Mouse (Mus musculus) thymus, adult 2 months (tissue): ENCODE data around the gene Bpgm. TPM values are rescaled to one million over a fixed set of nuclear protein-coding genes. Genes with fewer than 3 reads are reported as not detected.

ENCODE experiments used
- DNase-seq: peaks from one replicate; pipeline ENCODE4 v3.0.0; 2021
- H3K27ac ChIP-seq: fragments of 200-500 bp; 2 replicates; pipeline ENCODE4 v1.5.1; 2012; ENCODE audit warnings: low read length, control low read depth; ENCODE audit not compliant: control insufficient read depth, insufficient read depth
- H3K27me3 ChIP-seq: fragments of 200-500 bp; 2 replicates; pipeline ENCODE4 v1.6.1; 2012; ENCODE audit warnings: mild to moderate bottlenecking, low read length, moderate library complexity, mixed read lengths; ENCODE audit not compliant: control insufficient read depth, insufficient read depth
- H3K36me3 ChIP-seq: fragments of 200-500 bp; 2 replicates; pipeline ENCODE4 v1.6.1; 2012; ENCODE audit warnings: mild to moderate bottlenecking, low read length, moderate library complexity; ENCODE audit not compliant: control insufficient read depth, insufficient read depth
- H3K4me1 ChIP-seq: fragments of 200-500 bp; replicated peaks from 2 replicates; pipeline ENCODE4 v1.6.1; 2012; ENCODE audit warnings: low read length; ENCODE audit not compliant: control insufficient read depth, insufficient read depth
- H3K4me3 ChIP-seq: fragments of 200-500 bp; 2 replicates; pipeline ENCODE4 v1.5.1; 2012; ENCODE audit warnings: mild to moderate bottlenecking, low read length, control low read depth, moderate library complexity; ENCODE audit not compliant: control insufficient read depth, insufficient read depth
- CTCF ChIP-seq: fragments of 200-500 bp; IDR thresholded peaks from 2 replicates; pipeline ENCODE4 v1.5.1; 2012; ENCODE audit warnings: mild to moderate bottlenecking, control low read depth, low read length, moderate library complexity, borderline replicate concordance; ENCODE audit not compliant: control insufficient read depth, poor library complexity, insufficient read depth; ENCODE audit errors: extremely low read depth
- POLR2A ChIP-seq: fragments of 200-500 bp; IDR thresholded peaks from 2 replicates; pipeline ENCODE4 v1.6.1; 2012; ENCODE audit warnings: mild to moderate bottlenecking, low read length, control low read depth, moderate library complexity; ENCODE audit not compliant: control insufficient read depth, poor library complexity, insufficient read depth; ENCODE audit errors: extremely low read depth
- WGBS: fragments of 180-500 bp; shearing (Covaris S2); methylation state at CpG from one replicate; pipeline ENCODE4 v1.1.7; 2018; 5-methylcytosine and 5-hydroxymethylcytosine counted together
- polyA plus RNA-seq: library from polyadenylated mRNA; depleted of rRNA; stranded (reverse); fragments of >200 nt; gene quantifications from 2 replicates; pipeline ENCODE4 v1.2.3, GENCODE M21; 2012; rRNA removed

The Bpgm gene
- polyA plus RNA-seq, result 19.6 and 22.5 TPM in 2 replicates

DNA sequence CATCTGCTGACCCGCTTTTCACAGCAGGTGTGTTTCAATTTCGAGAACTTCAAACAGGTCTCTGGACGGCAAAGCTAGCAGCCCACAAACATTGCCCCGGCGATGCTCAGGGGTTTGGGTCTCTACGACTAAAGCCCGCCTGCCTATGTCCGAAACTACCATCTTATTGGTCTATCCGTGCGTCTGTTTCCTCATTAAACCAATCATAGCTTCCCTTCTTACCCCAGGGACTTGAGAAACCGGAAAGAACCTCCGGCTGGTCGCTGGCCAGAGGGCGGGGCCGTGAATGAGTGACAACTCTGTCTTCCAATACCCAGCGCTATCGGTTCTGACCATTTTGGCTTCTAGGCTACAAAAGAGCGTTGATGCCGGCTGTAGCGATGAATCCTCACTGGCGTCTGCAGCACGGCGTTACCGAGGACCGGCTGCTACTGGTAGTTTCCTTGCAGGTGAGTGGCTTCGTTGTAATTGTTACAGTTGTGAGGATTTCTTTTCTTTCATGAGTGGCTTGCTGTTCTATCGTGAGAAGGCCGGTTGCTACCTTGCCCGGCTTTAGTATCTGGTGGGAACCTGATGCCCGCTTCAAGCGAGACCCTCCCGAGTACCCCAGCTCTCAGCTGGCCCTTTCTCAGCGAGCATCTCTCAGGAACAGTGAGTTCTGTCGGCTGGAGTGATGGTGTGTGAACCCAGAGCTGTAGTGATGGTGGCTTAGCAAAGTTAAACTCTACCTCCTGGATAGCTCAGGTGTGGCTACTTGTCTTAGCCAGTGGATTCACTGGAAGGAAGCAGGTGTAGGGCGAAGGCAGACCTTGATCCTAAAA, at the start of gene Bpgm:
TSS of gene Bpgm (plus strand) at position 234 of the 821 bp plus-strand sequence.
- peaks cover 9% of the 10 kb centered on the region; the same call in 1 of the 2 replicates for H3K4me1 ChIP-seq
- WGBS, result under 1% methylated on average over 35 of the region's 35 CpGs
- H3K4me3 ChIP-seq, result peak within 1 kb of the TSS; percentile 59
- peak within 1 kb of the TSS; percentile 53 for H3K27ac ChIP-seq
- no peaks in the 10 kb centered on the region for H3K36me3 ChIP-seq
- peak; percentile 100 for DNase-seq
- TF ChIP-seq POLR2A (peak; percentile 77), CTCF (no peak)
- no peaks in the 10 kb centered on the region for H3K27me3 ChIP-seq

- DNase-seq, result no peak
- Histone ChIP-seq H3K36me3 (no peaks in the 10 kb centered on the region), H3K4me3 (no peak overlapping the region), H3K27me3 (no peaks in the 10 kb centered on the region), H3K27ac (no peak overlapping the region), H3K4me1 (peaks cover 4% of the 10 kb centered on the region; the same call in 1 of the 2 replicates)
- 74% methylated on average over 2 of the region's 2 CpGs for WGBS
- TF ChIP-seq POLR2A (no peak), CTCF (no peak)
Observed at GRCm38 (mm10) chr6:34439006-34439405, 37.0 kb upstream of the Bpgm start.

- Histone ChIP-seq H3K27ac (no peak overlapping the region), H3K36me3 (no peaks in the 10 kb centered on the region), H3K4me1 (peaks cover 4% of the 10 kb centered on the region; the same call in 1 of the 2 replicates), H3K4me3 (no peak overlapping the region), H3K27me3 (no peaks in the 10 kb centered on the region)
- 49% methylated on average over 9 of the region's 9 CpGs for WGBS
- no peak for DNase-seq
- TF ChIP-seq CTCF (no peak), POLR2A (no peak)
Observed at GRCm38 (mm10) chr6:34441556-34442257, 34.3 kb upstream of the Bpgm start.

DNA sequence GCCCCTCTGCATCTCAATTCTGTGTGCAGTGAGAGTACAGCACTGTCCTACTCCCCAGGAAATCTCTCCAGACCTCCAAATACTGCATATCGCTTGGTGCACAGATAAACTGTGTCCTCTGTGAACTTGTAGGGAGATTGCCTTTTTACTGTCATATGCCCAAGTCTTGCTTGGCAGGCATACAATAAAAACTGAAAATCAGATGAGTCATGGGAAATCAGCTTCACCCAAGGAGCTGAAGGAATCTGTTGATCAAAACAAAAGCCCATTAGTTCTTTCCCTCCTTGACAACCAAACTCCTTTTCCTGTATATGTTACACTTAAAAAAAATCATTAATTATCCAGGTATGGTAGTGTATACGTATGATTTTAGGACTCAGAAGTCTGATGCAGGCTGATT, 32.2 kb upstream of the Bpgm start:
- Histone ChIP-seq H3K27ac (no peak overlapping the region), H3K36me3 (no peaks in the 10 kb centered on the region), H3K27me3 (no peaks in the 10 kb centered on the region), H3K4me3 (no peak overlapping the region), H3K4me1 (peaks cover 4% of the 10 kb centered on the region; the same call in 1 of the 2 replicates)
- TF ChIP-seq CTCF (no peak), POLR2A (no peak)
- 86% methylated on average over 2 of the region's 2 CpGs for WGBS
- DNase-seq, result no peak

- Histone ChIP-seq H3K4me3 (no peak overlapping the region), H3K27ac (no peak overlapping the region), H3K27me3 (no peaks in the 10 kb centered on the region), H3K36me3 (no peaks in the 10 kb centered on the region), H3K4me1 (peaks cover 12% of the 10 kb centered on the region)
- WGBS, result 11% methylated on average over 2 of the region's 2 CpGs
- TF ChIP-seq POLR2A (no peak), CTCF (no peak)
- DNase-seq, result peak; percentile 76
Observed at GRCm38 (mm10) chr6:34447961-34448360, 28.0 kb upstream of the Bpgm start.

GRCm38 (mm10) chr6:34448696-34449095, 27.3 kb upstream of the Bpgm start:
- H3K36me3 ChIP-seq, result no peaks in the 10 kb centered on the region
- no peak for TF ChIP-seq POLR2A
- peaks cover 12% of the 10 kb centered on the region for H3K4me1 ChIP-seq
- WGBS, result 40% methylated on average over 1 of the region's 1 CpGs
- H3K27ac ChIP-seq, result peak overlapping the region; percentile 70
- no peak for DNase-seq
- no peaks in the 10 kb centered on the region for H3K27me3 ChIP-seq
- no peak overlapping the region for H3K4me3 ChIP-seq
